Comparison of ENCODE assay signal across 8 mouse cellular contexts in the genomic region with DNA sequence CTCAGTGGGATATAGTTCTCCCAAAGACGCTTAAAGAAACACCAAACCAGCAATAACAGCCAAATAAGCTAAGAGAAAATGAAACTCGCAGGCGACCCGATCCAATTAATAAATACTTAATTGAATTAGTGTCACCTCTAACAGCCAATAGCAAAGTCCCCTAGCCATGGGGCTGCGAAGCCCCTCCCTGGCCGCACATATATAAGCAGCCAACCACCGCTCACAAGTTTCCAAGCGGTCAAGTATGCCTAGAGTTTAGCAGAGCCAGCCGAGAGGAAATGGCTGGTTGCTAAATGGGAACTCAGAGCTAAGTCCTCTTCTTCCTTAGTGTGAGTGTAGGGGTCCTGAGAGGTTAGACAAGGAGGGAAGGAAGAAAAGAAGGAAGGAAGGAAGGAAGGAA. TPM values are rescaled to one million over a fixed set of nuclear protein-coding genes. Genes with fewer than 3 reads are reported as not detected.
DNase-seq lines count a peak whose midpoint lies in the region; ATAC-seq and TF ChIP-seq lines count a peak whose summit lies in the region.

TSS of gene Eomes (plus strand) at position 252 of the 400 bp plus-strand sequence.

- H3K4me1 ChIP-seq in liver, adult 2 months (ENCODE audit: control insufficient read depth, insufficient read depth, low read length), result no peaks in the 10 kb centered on the region; the same call in 1 of the 2 replicates
- 0 out of 2 replicates have a peak, but pooled peaks cover 9% of the 10 kb centered on the region for H3K4me1 ChIP-seq in hindbrain, embryonic 14.5 days (replicated peaks; ENCODE audit: control insufficient read depth, insufficient read depth, low read length)
- peaks cover 32% of the 10 kb centered on the region for H3K4me1 ChIP-seq in midbrain, embryonic 15.5 days

- peak within 1 kb of the TSS; percentile 33; the same call in 1 of the 2 replicates for H3K4me3 ChIP-seq in liver, adult 2 months (ENCODE audit: insufficient read depth, low read depth, low read length)
- peak within 1 kb of the TSS; percentile 29 for H3K4me3 ChIP-seq in hindbrain, embryonic 14.5 days (replicated peaks; ENCODE audit: low read length)
- H3K4me3 ChIP-seq in midbrain, embryonic 15.5 days, result peak within 1 kb of the TSS; percentile 33

- H3K4me2 ChIP-seq in hindbrain, embryonic 14.5 days (replicated peaks), result peak within 1 kb of the TSS; percentile 45
- peak within 1 kb of the TSS; percentile 52 for H3K4me2 ChIP-seq in midbrain, embryonic 15.5 days

- H3K9me3 ChIP-seq in hindbrain, embryonic 14.5 days (ENCODE audit: control insufficient read depth, low read length), result no peaks in the 10 kb centered on the region
- H3K9me3 ChIP-seq in midbrain, embryonic 15.5 days, result no peaks in the 10 kb centered on the region

- no peaks in the 10 kb centered on the region for H3K36me3 ChIP-seq in liver, adult 2 months (ENCODE audit: control insufficient read depth, insufficient read depth, low read length)
- no peaks in the 10 kb centered on the region for H3K36me3 ChIP-seq in hindbrain, embryonic 14.5 days (replicated peaks; ENCODE audit: control insufficient read depth, insufficient read depth)
- H3K36me3 ChIP-seq in midbrain, embryonic 15.5 days (replicated peaks), result no peaks in the 10 kb centered on the region

- ATAC-seq in hindbrain, embryonic 14.5 days (ENCODE audit: low FRiP score), result no peak
- no peak for ATAC-seq in midbrain, embryonic 15.5 days (replicated peaks)

- 2% methylated on average over 9 of the region's 9 CpGs for WGBS in liver, adult 2 months
- under 1% methylated on average over 9 of the region's 9 CpGs for WGBS in hindbrain, embryonic 14.5 days
- under 1% methylated on average over 9 of the region's 9 CpGs for WGBS in midbrain, embryonic 15.5 days

- no peak for DNase-seq in liver, adult 2 months (ENCODE audit: extremely low read depth, low read depth, low spot score)
- no peak for DNase-seq in liver
- peak; percentile 81 to 84 for DNase-seq in cerebellum, postnatal 10 days
- DNase-seq in hindbrain, embryonic 14.5 days (ENCODE audit: low spot score), result peak; percentile 37
- no peak for DNase-seq in gastrocnemius, postnatal 10 days
- no peak for DNase-seq in left cerebral cortex, adult 8-10 months (ENCODE audit: low spot score in 2 of 2)
- no peak for DNase-seq in kidney, adult 18-20 months

- TF ChIP-seq POLR2A in liver, adult 2 months (IDR thresholded peaks at IDR 0.05; ENCODE audit: extremely low read depth, insufficient read depth, low read length), result no peak

- H3K27ac ChIP-seq in liver, adult 2 months (replicated peaks; ENCODE audit: insufficient read depth, low read depth, low read length), result no peak within 1 kb of the TSS
- H3K27ac ChIP-seq in hindbrain, embryonic 14.5 days, result no peak within 1 kb of the TSS
- H3K27ac ChIP-seq in midbrain, embryonic 15.5 days, result no peak within 1 kb of the TSS

- no peaks in the 10 kb centered on the region for H3K79me2 ChIP-seq in liver, adult 2 months (ENCODE audit: control insufficient read depth, insufficient read depth, low read length)

- no peak within 1 kb of the TSS for H3K9ac ChIP-seq in liver, adult 2 months (ENCODE audit: low read depth, low read length)
- H3K9ac ChIP-seq in hindbrain, embryonic 14.5 days, result no peak within 1 kb of the TSS
- no peak within 1 kb of the TSS; the same call in 1 of the 2 replicates for H3K9ac ChIP-seq in midbrain, embryonic 15.5 days

- peaks cover 26% of the 10 kb centered on the region for H3K27me3 ChIP-seq in liver, adult 2 months (ENCODE audit: control insufficient read depth, insufficient read depth, low read length)
- H3K27me3 ChIP-seq in hindbrain, embryonic 14.5 days (ENCODE audit: control insufficient read depth, insufficient read depth, low read length), result peaks cover 89% of the 10 kb centered on the region
- H3K27me3 ChIP-seq in midbrain, embryonic 15.5 days (replicated peaks), result peaks cover 64% of the 10 kb centered on the region

- no peak for TF ChIP-seq CTCF in liver, adult 2 months (IDR thresholded peaks at IDR 0.05; ENCODE audit: low read depth, low read length)

RNA-seq across cellular contexts. Expression of gene Eomes, which starts in this region (rescaled TPM):
- total RNA-seq in liver, adult 2 months (2014; rRNA removed), result not detected in 2 replicates
- polyA plus RNA-seq in liver, adult 2 months (2012; rRNA removed), result 0.11 TPM in 1 of 2 replicates, not detected in the other
- polyA plus RNA-seq in hindbrain, embryonic 14.5 days (2014; fragmentation: Nextera tagmentation; extraction: Ambion mirVana), result 0.66 and 1.1 TPM in 2 replicates
- 1.6 and 3.0 TPM in 2 replicates for polyA plus RNA-seq in midbrain, embryonic 15.5 days (2015; fragmentation: Nextera tagmentation; extraction: Ambion mirVana)
- total RNA-seq in gastrocnemius, postnatal 10 days (2021), result not detected
- total RNA-seq in left cerebral cortex, adult 8-10 months (2022), result 1 to 10 TPM in 1 of 4 experiments, under 1 TPM in 3; 0.18 to 1.0 (median 0.32) TPM

Comparison
In these comparisons a context has a peak if more than half of its experiments do, and no peak if none do; other contexts are left out.
1. DNase-seq: peak in cerebellum, postnatal 10 days (2 of 2) and hindbrain, embryonic 14.5 days (single experiment); none in liver, adult 2 months (single experiment), liver (single experiment), gastrocnemius, postnatal 10 days (single experiment), left cerebral cortex, adult 8-10 months (0 of 2) and kidney, adult 18-20 months (single experiment).
2. Peak in every context shown above with its lines, with median percentiles within 50 percentile points of each other: H3K4me3 ChIP-seq.